Mouse (Mus musculus): ENCODE measurements around the gene Tnfrsf21. TPM values are rescaled to one million over a fixed set of nuclear protein-coding genes. Genes with fewer than 3 reads are reported as not detected.

Gene Tnfrsf21
- polyA plus RNA-seq, 1 experiment from 2014 or later, result 11.8 TPM

- Histone ChIP-seq H3K27ac (ENCODE audit: low read depth, low read length) (no peak overlapping the region), H3K9ac (ENCODE audit: low read depth, low read length) (no peak overlapping the region), H3K27me3 (ENCODE audit: control insufficient read depth, insufficient read depth, low read length) (no peaks in the 10 kb centered on the region), H3K4me2 (no peak overlapping the region), H3K36me3 (ENCODE audit: control insufficient read depth, insufficient read depth, low read length) (no peaks in the 10 kb centered on the region), H3K4me1 (ENCODE audit: control insufficient read depth, insufficient read depth, low read length) (no peaks in the 10 kb centered on the region), H3K4me3 (ENCODE audit: low read depth, low read length) (no peak overlapping the region), H3K9me3 (replicated peaks; ENCODE audit: control insufficient read depth, low read length) (no peaks in the 10 kb centered on the region)
- WGBS (ENCODE audit: insufficient replicate concordance), result 88% methylated on average over 2 of the region's 2 CpGs
- no peak for ATAC-seq (replicated peaks; ENCODE audit: insufficient number of reproducible peaks, low FRiP score, low TSS enrichment)
Observed at GRCm38 (mm10) chr17:43121096-43121495, 104.7 kb downstream of the Tnfrsf21 start.

DNA sequence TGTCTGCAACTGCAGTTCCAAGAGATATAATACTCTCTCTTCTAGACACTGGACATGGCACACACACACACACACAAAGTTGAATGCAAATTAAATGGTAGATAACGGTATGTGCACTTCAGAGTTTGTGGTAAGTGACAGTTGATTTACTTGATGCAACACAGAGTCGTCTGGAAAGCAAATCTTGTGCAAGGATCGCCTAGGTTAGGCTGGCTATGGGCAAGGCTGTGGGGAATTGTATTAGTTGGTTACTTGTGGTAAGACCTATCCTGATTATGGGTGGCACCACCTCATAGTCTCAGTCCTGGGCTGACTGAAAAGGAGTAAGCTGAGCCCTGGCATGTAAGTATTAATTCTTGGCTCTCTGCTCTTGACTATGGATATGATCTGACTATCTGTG, 112.0 kb downstream of the Tnfrsf21 start:
- Histone ChIP-seq H3K27ac (ENCODE audit: low read depth, low read length) (no peak overlapping the region), H3K4me3 (ENCODE audit: low read depth, low read length) (no peak overlapping the region), H3K9me3 (replicated peaks; ENCODE audit: control insufficient read depth, low read length) (no peaks in the 10 kb centered on the region), H3K36me3 (ENCODE audit: control insufficient read depth, insufficient read depth, low read length) (no peaks in the 10 kb centered on the region), H3K4me2 (no peak overlapping the region), H3K4me1 (ENCODE audit: control insufficient read depth, insufficient read depth, low read length) (no peaks in the 10 kb centered on the region), H3K9ac (ENCODE audit: low read depth, low read length) (no peak overlapping the region), H3K27me3 (ENCODE audit: control insufficient read depth, insufficient read depth, low read length) (no peaks in the 10 kb centered on the region)
- 66% methylated on average over 3 of the region's 3 CpGs for WGBS (ENCODE audit: insufficient replicate concordance)
- ATAC-seq (replicated peaks; ENCODE audit: insufficient number of reproducible peaks, low FRiP score, low TSS enrichment), result no peak

DNA sequence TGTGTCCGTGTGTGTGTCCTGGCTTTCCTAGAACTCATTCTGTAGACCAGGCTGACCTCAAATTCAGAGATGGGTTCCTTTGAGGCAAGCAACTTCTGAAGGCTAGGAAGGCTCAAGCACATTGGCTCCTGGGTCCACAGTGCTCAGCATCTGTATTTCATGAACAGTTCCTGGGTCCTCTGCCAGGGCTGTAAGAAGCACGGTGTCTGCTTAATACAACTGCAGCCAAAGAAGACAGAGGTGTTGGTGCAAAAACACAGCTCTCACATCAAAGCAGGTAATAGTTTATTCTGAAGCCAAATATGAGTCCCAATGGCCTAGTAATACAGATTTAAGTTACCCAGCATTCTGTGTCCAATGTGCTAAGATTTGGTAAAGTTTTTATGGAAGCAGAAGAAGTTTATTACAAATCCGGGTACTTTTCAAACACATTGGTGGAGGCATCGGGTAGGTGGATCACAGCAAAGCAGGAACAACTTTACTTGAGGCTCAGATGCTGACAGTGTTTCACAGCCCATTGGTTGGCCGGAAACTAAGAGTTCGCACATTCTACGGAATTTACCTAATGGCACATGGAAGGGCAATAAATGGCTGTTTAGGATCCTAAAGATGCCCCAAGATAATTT, 112.7 kb downstream of the Tnfrsf21 start:
- no peaks in the 10 kb centered on the region for H3K36me3 ChIP-seq (ENCODE audit: control insufficient read depth, insufficient read depth, low read length)
- H3K27ac ChIP-seq (ENCODE audit: low read depth, low read length), result no peak overlapping the region
- H3K4me2 ChIP-seq, result no peak overlapping the region
- WGBS (ENCODE audit: insufficient replicate concordance), result 82% methylated on average over 7 of the region's 7 CpGs
- H3K9me3 ChIP-seq (replicated peaks; ENCODE audit: control insufficient read depth, low read length), result no peaks in the 10 kb centered on the region
- H3K9ac ChIP-seq (ENCODE audit: low read depth, low read length), result no peak overlapping the region
- no peak overlapping the region for H3K4me3 ChIP-seq (ENCODE audit: low read depth, low read length)
- ATAC-seq (replicated peaks; ENCODE audit: insufficient number of reproducible peaks, low FRiP score, low TSS enrichment), result no peak
- H3K27me3 ChIP-seq (ENCODE audit: control insufficient read depth, insufficient read depth, low read length), result no peaks in the 10 kb centered on the region
- no peaks in the 10 kb centered on the region for H3K4me1 ChIP-seq (ENCODE audit: control insufficient read depth, insufficient read depth, low read length)

- H3K36me3 ChIP-seq (ENCODE audit: control insufficient read depth, insufficient read depth, low read length), result no peaks in the 10 kb centered on the region
- ATAC-seq (replicated peaks; ENCODE audit: insufficient number of reproducible peaks, low FRiP score, low TSS enrichment), result no peak
- no peak overlapping the region for H3K4me3 ChIP-seq (ENCODE audit: low read depth, low read length)
- no peak overlapping the region for H3K27ac ChIP-seq (ENCODE audit: low read depth, low read length)
- no peak overlapping the region for H3K9ac ChIP-seq (ENCODE audit: low read depth, low read length)
- 73% methylated on average over 3 of the region's 3 CpGs for WGBS (ENCODE audit: insufficient replicate concordance)
- no peaks in the 10 kb centered on the region for H3K9me3 ChIP-seq (replicated peaks; ENCODE audit: control insufficient read depth, low read length)
- H3K4me2 ChIP-seq, result no peak overlapping the region
- H3K4me1 ChIP-seq (ENCODE audit: control insufficient read depth, insufficient read depth, low read length), result no peaks in the 10 kb centered on the region
- no peaks in the 10 kb centered on the region for H3K27me3 ChIP-seq (ENCODE audit: control insufficient read depth, insufficient read depth, low read length)
Observed at GRCm38 (mm10) chr17:43130115-43130869, 113.9 kb downstream of the Tnfrsf21 start.

GRCm38 (mm10) chr17:43130870-43131264, 114.5 kb downstream of the Tnfrsf21 start:
- H3K4me2 ChIP-seq, result no peak overlapping the region
- no peaks in the 10 kb centered on the region for H3K4me1 ChIP-seq (ENCODE audit: control insufficient read depth, insufficient read depth, low read length)
- H3K4me3 ChIP-seq (ENCODE audit: low read depth, low read length), result no peak overlapping the region
- ATAC-seq (replicated peaks; ENCODE audit: insufficient number of reproducible peaks, low FRiP score, low TSS enrichment), result no peak
- no peaks in the 10 kb centered on the region for H3K27me3 ChIP-seq (ENCODE audit: control insufficient read depth, insufficient read depth, low read length)
- H3K9me3 ChIP-seq (replicated peaks; ENCODE audit: control insufficient read depth, low read length), result no peaks in the 10 kb centered on the region
- H3K27ac ChIP-seq (ENCODE audit: low read depth, low read length), result no peak overlapping the region
- no peak overlapping the region for H3K9ac ChIP-seq (ENCODE audit: low read depth, low read length)
- H3K36me3 ChIP-seq (ENCODE audit: control insufficient read depth, insufficient read depth, low read length), result no peaks in the 10 kb centered on the region

GRCm38 (mm10) chr17:43132477-43132876, 116.1 kb downstream of the Tnfrsf21 start:
- Histone ChIP-seq H3K4me2 (no peak overlapping the region), H3K27ac (ENCODE audit: low read depth, low read length) (no peak overlapping the region), H3K9me3 (replicated peaks; ENCODE audit: control insufficient read depth, low read length) (no peaks in the 10 kb centered on the region), H3K36me3 (ENCODE audit: control insufficient read depth, insufficient read depth, low read length) (no peaks in the 10 kb centered on the region), H3K4me1 (ENCODE audit: control insufficient read depth, insufficient read depth, low read length) (no peaks in the 10 kb centered on the region), H3K4me3 (ENCODE audit: low read depth, low read length) (no peak overlapping the region), H3K27me3 (ENCODE audit: control insufficient read depth, insufficient read depth, low read length) (no peaks in the 10 kb centered on the region), H3K9ac (ENCODE audit: low read depth, low read length) (no peak overlapping the region)
- ATAC-seq (replicated peaks; ENCODE audit: insufficient number of reproducible peaks, low FRiP score, low TSS enrichment), result no peak
- WGBS (ENCODE audit: insufficient replicate concordance), result 80% methylated on average over 5 of the region's 5 CpGs

DNA sequence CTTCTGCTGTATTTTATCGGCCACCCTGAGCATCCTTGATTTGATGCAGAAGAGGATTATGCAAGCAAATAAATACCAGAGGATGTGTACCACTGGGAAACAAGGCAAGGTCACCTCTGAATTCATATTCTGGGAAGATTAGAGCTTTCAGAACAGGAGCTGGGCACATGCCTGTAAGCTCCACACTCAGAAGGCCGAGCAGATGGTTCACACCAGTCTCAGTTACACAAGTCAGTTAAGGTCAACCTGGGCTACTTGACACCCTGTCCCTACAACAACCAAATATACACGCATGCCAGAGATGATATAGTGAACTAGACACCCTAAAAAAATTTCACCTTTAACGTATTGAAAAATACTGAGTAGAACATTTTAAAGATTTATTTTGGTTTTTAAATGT, 116.8 kb downstream of the Tnfrsf21 start:
- no peaks in the 10 kb centered on the region for H3K27me3 ChIP-seq (ENCODE audit: control insufficient read depth, insufficient read depth, low read length)
- H3K36me3 ChIP-seq (ENCODE audit: control insufficient read depth, insufficient read depth, low read length), result no peaks in the 10 kb centered on the region
- no peak overlapping the region for H3K9ac ChIP-seq (ENCODE audit: low read depth, low read length)
- ATAC-seq (replicated peaks; ENCODE audit: insufficient number of reproducible peaks, low FRiP score, low TSS enrichment), result no peak
- no peak overlapping the region for H3K4me2 ChIP-seq
- no peak overlapping the region for H3K4me3 ChIP-seq (ENCODE audit: low read depth, low read length)
- WGBS (ENCODE audit: insufficient replicate concordance), result 75% methylated on average over 4 of the region's 4 CpGs
- no peaks in the 10 kb centered on the region for H3K4me1 ChIP-seq (ENCODE audit: control insufficient read depth, insufficient read depth, low read length)
- H3K27ac ChIP-seq (ENCODE audit: low read depth, low read length), result no peak overlapping the region
- no peaks in the 10 kb centered on the region for H3K9me3 ChIP-seq (replicated peaks; ENCODE audit: control insufficient read depth, low read length)

- Histone ChIP-seq H3K27me3 (ENCODE audit: control insufficient read depth, insufficient read depth, low read length) (no peaks in the 10 kb centered on the region), H3K9me3 (replicated peaks; ENCODE audit: control insufficient read depth, low read length) (no peaks in the 10 kb centered on the region), H3K4me3 (ENCODE audit: low read depth, low read length) (no peak overlapping the region), H3K36me3 (ENCODE audit: control insufficient read depth, insufficient read depth, low read length) (no peaks in the 10 kb centered on the region), H3K4me2 (no peak overlapping the region), H3K27ac (ENCODE audit: low read depth, low read length) (no peak overlapping the region), H3K9ac (ENCODE audit: low read depth, low read length) (no peak overlapping the region), H3K4me1 (ENCODE audit: control insufficient read depth, insufficient read depth, low read length) (no peaks in the 10 kb centered on the region)
- no peak for ATAC-seq (replicated peaks; ENCODE audit: insufficient number of reproducible peaks, low FRiP score, low TSS enrichment)
- 59% methylated on average over 4 of the region's 4 CpGs for WGBS (ENCODE audit: insufficient replicate concordance)
Observed at GRCm38 (mm10) chr17:43134991-43135390, 118.6 kb downstream of the Tnfrsf21 start.
